Mouse (Mus musculus) heart, adult 2 months (tissue): ENCODE measurements around the gene Epas1.

Source experiments
- CTCF ChIP-seq: fragments of 200-600 bp; IDR thresholded peaks from 2 replicates; pipeline ENCODE4 v1.8.1; 2022; ENCODE audit warnings: antibody characterized with exemption, mild to moderate bottlenecking, moderate library complexity
- EP300 ChIP-seq: fragments of 200-500 bp; IDR thresholded peaks from 2 replicates; pipeline ENCODE4 v1.6.1; 2011; ENCODE audit warnings: low read depth, low read length, control low read depth; ENCODE audit not compliant: insufficient read depth
- POLR2A ChIP-seq: fragments of 200-500 bp; IDR thresholded peaks from 2 replicates; pipeline ENCODE4 v1.6.1; 2011; ENCODE audit warnings: mild to moderate bottlenecking, low read depth, low read length, control low read depth; ENCODE audit not compliant: insufficient read depth

DNA sequence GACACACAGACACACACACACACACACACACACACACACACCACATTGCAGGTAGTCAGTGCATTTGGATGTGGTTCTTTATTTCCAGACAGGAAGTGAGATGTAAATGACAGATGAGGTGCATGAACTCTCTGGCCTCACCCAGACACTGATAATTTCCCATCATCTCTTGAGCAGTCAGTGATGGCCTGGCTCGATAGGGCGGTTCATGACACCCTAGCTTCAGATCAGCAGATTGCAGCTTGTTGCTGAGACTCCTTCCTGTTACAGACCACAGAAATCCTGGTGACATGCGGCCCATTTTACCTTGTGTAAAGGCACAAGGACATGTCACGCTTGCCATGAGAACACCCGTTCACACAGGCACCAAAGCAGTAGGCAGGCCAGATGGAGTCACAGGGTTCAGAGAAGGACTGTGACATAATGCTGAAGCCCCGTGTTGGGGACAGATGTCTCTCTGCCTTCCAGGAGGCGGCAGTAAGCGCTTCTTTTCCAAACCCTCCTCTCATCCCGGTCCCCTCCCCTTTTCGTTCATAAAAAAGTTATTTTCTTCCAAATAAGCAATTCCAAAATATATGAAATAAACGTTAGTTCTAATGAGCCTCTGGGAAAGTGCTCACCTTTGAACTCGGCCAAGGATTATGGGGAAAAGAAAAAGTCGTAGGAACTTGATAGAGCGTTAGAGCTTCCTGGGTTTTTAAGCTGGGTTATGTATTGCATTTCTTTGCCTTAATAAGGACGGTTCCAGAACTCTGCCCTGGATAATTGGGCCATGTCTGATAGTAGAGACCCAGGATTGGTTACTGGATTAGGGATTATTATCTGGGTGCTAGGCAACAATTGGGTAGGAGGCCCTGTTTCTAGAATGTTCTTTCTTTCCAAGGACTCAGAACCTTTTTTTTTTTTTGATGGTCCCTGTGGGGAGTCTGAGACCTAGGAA lies 26.0 kb downstream of the Epas1 start:
- TF ChIP-seq POLR2A = no peak
- TF ChIP-seq CTCF = peak; percentile 41
- 0 out of 2 replicates have a peak, but pooled peaks have one; percentile 9 for TF ChIP-seq EP300
